Mouse (Mus musculus) c-Kit-positive CD71-negative TER-119-negative erythroid progenitor cells, embryonic 14.5 days (primary cell): ENCODE data around the gene Id3.
"Not testable (repeated sequence)": the region's sequence is repeated elsewhere in the genome, so short reads cannot be mapped to it uniquely, and the experiment has no call there.

Experiments used
- DNase-seq: peaks from one replicate; pipeline ENCODE4 v3.0.0-alpha.2; 2013; ENCODE audit warnings: low read depth

The Id3 gene

DNA sequence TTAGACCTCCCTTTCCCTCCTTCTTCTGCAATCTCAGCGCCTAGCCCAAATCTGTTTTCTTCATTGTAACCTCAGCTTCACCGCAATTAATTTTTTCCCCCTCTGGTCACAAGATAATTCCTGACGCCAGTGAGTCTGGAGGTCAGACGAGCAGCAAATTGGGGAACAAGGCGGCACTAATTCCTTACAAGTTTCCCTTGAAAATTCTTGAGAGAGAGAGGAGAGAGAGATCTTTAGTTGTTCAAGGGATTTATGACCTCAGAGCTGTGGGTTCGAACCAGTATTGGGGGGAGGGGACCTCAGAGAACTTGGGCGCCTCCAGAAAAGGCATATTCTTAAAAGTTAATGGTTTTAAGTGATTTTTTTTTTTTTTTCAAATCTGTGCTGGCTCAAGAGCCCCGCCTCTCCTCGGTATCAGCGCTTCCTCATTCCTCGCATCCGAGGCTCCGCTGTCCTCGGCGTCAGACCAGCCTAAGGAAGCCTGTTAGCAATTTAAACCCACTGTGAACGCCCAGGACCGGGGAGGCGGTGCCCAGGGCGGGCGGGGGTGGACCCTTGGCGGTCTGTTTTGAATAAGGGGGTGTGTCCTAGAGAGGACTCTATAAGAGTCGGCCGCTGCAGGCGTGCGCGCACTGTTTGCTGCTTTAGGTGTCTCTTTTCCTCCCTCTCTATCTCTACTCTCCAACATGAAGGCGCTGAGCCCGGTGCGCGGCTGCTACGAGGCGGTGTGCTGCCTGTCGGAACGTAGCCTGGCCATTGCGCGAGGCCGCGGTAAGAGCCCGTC is at the start of gene Id3:
Gene Id3 (plus strand): TSS at position 305 of the 784 bp plus-strand sequence.
- DNase-seq, result peak; percentile 89

DNA sequence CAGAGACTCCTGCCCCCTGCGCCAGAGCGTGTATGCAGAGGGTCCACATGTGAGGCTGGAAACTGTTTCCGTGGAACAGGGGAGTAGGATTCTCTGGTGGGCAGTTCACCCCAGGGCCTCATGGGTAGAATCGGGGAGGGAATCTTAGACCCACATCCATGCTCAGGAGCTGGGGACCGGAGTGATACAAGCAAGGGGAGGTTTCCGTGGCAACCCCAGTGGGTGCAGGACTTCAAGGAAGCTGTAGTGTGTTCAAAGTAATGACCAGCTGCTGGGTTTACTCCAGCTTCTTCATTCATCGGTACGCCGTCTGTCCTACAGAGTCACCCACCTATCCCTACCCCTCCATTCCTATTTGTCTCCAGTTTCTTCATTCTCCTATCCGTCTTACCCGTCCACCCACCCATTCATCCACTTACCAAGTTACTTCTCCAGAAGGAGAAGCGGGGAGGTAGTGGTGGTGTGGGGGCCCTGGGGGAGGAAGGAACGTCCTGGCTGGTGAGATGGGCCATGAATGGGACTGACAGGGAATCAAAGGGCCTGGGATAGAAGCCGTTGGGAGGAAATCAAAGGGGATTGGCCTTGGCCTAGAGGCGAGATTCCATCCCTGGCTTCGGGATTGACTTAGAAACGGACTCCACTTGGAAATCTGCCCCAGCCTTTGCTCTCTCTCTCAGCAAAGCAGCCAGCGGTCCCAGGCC is 48.6 kb upstream of the Id3 start:
- no peak for DNase-seq

GRCm38 (mm10) chr4:136095490-136096105 is 47.7 kb upstream of the Id3 start:
- no peak for DNase-seq

DNA sequence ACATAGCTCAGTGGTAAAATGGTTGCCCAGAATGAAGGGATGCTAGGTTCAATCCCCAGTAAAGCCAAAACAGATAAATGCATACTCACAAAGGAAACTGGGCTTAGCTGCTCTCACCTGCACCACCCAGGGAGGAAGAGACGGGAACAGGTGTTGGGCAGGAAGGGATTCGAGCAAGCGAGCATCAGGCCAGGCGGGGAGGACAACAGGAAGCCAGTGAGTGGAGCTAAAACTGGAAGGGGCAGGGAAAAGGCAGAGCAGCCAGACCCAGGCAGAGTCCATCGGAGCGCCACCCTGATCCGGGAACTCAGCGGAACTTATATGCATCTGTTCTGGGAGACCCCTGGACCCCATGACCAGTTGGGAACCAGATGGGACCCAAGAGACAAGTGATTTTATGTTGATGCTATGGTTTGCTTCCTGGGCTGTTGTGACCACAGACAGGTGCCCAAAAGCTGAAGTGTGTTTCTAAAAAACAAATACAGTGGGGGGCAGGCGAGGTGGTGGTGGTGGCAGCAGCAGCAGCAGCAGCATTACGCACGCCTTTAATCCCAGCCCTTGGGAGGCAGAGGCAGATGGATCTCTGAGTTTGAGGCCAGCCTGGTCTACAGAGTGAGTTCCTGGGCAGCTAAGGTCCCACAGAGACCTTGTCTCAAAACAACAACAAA is 46.7 kb upstream of the Id3 start:
- DNase-seq, result no peak

- no peak for DNase-seq
These were observed 44.9 kb upstream of the Id3 start for GRCm38 (mm10) chr4:136098446-136098845.

DNA sequence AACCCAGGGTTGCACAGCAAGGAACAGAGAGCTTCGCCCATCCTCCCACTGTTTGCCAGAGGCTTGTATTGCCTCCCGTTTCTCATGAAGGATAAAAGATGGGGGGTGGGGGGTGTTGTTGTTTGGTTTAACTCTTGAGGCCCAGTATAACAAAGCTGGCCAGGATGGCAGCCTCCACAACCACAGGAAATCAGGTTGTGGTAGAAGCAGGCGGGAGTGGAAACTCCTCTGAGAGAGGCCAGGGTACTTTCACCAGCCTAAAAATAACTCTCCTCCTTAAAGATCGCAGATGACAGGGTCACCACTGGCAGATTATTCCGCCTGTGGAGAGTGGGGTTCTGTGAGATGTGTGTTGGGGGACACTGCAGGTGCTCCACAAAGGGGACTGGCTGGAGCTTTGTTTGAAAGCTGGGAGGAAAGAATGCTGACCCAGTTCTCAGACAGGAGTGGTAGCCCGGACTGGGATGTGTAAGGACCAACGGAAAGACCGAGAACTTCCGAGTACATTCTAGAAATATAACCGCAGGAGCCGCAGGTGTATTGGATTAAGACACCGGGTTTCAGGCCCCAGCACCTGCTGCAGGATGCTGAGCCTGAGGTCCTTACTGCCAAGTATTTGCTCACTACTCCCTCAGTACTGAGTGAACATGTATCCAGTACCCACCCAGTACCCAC is 42.8 kb upstream of the Id3 start:
- DNase-seq, result no peak

GRCm38 (mm10) chr4:136101753-136102152 is 41.5 kb upstream of the Id3 start:
- not testable (repeated sequence) for DNase-seq

DNA sequence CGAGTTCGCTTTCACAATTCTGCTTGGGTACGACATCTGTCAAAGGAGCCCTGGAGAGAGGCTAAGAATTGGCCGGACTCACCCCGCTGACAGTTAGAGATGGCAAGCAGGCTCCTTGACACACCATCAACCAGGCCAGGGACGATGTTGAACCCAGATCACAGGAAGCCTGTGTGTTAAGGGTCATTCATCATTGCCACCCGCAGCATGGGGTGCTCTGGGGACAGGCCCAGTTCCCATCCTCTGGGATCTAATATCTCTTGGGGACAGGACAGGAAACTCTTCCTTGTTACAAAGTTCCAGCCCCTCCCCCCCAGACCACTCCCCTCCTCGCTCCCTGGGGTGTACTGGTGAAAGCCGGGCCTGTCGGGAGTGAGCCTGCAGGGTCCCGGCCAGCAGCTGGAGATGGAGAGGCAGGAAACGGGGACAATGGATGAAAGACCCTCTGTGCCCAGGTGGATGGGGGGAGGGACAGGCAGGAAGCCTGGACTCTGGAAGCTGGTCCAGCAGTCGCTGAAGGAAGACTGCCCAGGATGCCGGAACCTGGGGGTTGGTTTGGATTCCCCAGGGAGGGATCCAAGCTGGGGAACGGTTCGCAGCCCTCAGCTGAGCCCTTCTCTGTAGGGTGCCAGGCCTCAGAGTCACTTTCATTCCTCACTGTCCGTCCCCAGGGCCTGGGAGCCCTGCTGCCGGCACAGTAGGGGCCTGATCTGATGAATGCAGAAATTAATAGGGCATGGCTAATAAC is 38.5 kb upstream of the Id3 start:
- no peak for DNase-seq

- no peak for DNase-seq
These were observed 36.4 kb upstream of the Id3 start for GRCm38 (mm10) chr4:136106880-136107301.

DNA sequence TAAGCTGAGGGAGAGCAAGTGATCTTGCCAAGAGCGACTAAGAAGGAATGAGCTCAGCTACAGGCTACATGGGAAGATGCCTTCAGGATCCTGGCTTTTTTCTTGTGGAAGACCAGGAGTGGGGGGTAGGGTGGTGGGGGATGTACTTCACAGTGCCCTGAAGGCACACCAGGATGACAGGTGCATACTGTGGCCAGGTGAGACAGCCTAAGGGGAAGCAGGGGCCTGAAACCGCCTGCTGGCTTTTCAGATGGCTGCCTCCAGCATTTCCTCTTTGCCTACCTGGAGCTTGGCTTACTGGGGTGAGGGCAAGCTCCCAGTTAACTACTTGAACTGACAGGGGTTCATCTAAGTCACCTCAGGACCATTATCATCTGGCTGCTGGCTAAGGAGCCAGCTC is 34.1 kb upstream of the Id3 start:
- no peak for DNase-seq

GRCm38 (mm10) chr4:136109941-136110900 is 33.1 kb upstream of the Id3 start:
- DNase-seq, result no peak

DNA sequence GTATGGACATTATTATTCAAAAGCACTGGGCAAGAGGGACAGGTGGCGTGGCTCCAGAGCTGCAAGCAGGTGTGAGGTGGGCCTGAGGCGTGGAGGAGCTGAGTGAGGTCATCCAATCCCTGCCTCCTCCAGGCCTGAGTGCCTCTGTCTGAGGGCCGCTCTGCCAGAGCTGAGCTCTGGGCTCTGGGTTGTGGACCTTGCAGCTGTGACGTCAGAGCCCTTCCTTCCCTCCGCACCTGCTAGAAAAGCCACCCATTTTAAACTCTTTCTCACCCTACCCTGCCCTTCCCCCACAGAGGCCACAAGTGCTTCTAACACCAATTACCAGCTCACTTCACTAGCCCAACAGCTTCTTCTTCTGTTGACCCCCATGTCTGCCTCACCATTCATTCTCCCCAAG is 31.0 kb upstream of the Id3 start:
- no peak for DNase-seq

- DNase-seq, result no peak
These were observed 28.6 kb upstream of the Id3 start for GRCm38 (mm10) chr4:136114747-136115146.

DNA sequence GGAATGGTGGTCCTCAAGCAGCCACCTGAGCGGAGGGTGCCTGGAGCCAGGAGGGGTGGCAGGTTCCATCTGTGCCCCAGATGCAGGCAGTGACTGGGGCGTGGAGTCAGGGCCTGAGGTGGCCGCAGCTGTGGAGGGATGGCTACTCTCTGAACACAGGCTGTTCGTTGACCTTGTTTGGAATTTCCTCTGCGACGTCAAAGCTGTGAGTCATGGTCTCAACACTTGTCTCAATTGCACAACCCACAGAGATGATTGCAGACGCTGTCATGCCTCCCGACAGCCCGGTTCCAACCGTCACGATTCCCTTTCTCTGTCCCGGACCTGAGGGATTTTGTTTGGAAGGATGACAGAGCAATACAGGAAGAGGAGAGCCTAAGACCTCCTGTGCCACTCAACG is 26.3 kb upstream of the Id3 start:
- peak; percentile 53 for DNase-seq

GRCm38 (mm10) chr4:136120041-136120440 is 23.3 kb upstream of the Id3 start:
- DNase-seq, result no peak

DNA sequence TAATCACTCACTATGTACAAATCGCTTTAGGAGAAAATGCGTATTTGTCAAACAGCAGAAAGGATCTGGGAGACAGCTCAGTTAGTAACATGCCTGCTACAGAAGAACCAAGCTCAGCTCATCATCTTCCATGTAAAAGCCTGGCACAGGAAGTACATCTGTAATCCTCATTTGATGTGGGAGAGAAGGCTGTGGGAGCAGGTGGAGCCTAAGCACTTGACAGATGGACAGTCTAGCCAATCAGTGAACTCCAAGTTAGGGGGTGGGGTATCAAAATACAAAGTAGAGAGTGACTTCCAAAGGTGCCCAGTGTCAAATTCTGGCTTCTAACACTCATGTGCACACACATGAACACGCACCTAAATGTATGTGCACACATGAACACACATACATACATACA is 22.1 kb upstream of the Id3 start:
- no peak for DNase-seq

DNA sequence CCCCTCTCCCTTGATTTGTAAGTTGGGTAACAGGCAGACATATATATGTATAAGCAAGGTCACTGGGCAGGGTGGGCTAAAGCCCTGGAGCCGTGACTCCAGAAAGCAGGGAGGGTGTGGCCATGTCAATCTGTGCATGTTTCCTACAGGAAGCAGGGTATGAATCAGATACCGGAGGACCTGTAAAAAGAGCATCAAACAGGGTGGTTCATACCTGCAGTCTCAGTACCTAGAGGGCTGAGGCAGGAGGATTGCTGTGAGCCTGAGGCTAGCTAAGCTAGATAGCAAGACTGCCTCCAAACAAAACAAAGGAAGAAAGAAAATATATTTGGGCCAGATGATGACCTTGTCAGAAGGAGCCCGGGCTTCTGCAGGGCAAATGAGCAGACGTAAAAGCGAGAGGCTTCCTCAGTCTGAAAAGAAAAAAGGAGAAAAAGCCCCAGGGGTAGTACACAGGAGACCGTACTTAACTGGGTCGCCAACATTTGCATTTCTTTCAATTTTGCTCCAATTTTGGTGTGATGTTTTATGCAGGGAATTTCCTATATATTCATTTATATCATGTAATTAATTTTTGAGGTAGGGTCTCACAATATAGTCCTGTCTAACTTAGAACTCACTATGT is 21.3 kb upstream of the Id3 start:
- no peak for DNase-seq

DNA sequence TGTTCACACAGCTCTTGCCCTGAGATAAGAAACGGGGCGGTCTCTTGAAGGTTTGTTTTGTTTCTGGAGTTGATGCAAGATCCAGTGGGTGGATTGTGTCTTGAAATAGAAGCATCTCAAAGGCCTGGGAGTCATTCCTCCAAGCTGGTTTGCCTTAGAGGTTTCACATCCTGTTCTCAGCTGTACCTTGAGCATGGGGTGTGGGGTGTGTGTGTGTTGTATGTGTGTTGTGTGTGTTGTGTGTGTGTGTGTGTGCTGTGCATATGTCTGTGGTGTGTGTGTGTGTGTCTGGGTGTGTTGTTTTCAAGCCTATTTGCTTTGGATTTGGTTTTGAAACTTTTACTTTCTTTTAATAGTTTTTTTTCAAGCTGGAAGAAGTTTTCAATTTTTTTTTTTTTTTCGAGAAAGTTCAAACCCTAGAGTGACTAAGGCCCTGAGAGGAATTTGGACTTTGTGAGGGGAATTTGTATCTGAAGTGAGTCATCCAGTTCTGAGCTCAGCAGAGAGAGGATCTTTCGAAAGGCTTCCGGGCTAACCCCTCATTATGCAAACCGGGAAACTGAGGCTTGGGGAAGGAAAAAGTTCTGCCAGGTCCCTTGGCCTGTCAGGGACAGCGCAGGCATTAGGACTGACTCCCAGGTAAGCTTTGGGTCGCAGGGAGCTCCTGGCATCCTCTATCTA is 20.0 kb upstream of the Id3 start:
- no peak for DNase-seq

GRCm38 (mm10) chr4:136123792-136124161 is 19.5 kb upstream of the Id3 start:
- no peak for DNase-seq
